Mouse (Mus musculus): ENCODE data around the gene Gnb3. TPM values are rescaled to one million over a fixed set of nuclear protein-coding genes. Genes with fewer than 3 reads are reported as not detected.
A peak's percentile ranks its signal among the peaks of the same experiment; 100 is the strongest.
"Not testable (repeated sequence)": the region's sequence is repeated elsewhere in the genome, so short reads cannot be mapped to it uniquely, and the experiment has no call there.

Gene Gnb3
- total and polyA plus RNA-seq, 2 experiments from 2014 or later, result 0.68 to 2.2 TPM

- Histone ChIP-seq H3K36me3 (ENCODE audit: insufficient read depth, low read length) (peaks cover 22% of the 10 kb centered on the region), H3K27me3 (ENCODE audit: insufficient read depth, low read length) (no peaks in the 10 kb centered on the region), H3K4me3 (ENCODE audit: low read length) (peak overlapping the region; percentile 64), H3K4me1 (ENCODE audit: insufficient read depth, low read length) (peaks cover 21% of the 10 kb centered on the region), H3K4me2 (ENCODE audit: low read depth, low read length) (peak overlapping the region; percentile 89), H3K9me3 (ENCODE audit: low read length) (no peaks in the 10 kb centered on the region), H3K27ac (peak overlapping the region; percentile 88), H3K9ac (replicated peaks; ENCODE audit: low read length) (peak overlapping the region; percentile 76)
- under 1% methylated on average over 18 of the region's 18 CpGs for WGBS
- DNase-seq (ENCODE audit: low spot score) (peak; percentile 87), ATAC-seq (peak; percentile 71)
- TF ChIP-seq CTCF (IDR thresholded peaks at IDR 0.05; ENCODE audit: low read depth), result no peak
These were observed 26.6 kb downstream of the Gnb3 start for GRCm38 (mm10) chr6:124813496-124813895.

DNA sequence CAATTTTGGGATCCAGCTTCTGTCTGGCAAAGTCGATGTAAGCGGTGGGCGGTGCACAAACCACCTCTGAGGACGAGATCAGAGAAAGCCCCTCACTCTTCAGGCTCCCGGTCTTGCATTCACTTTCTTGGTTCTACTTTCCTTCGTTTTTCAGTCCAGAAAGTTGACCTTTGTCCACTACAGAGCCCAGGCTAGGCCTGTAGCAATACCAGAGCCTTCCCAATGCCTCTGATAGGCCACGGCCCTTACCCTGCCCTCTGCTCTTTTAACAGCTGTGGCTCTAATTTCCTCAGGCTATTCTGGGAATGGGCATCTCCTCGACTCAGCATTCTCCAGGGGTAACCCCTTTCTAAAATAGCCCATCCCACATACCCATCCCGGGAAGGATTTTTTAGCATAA, 27.2 kb downstream of the Gnb3 start:
- peaks cover 21% of the 10 kb centered on the region for H3K4me1 ChIP-seq (ENCODE audit: insufficient read depth, low read length)
- H3K27ac ChIP-seq, result peak overlapping the region; percentile 88; the same call in 1 of the 2 replicates
- TF ChIP-seq CTCF (IDR thresholded peaks at IDR 0.05; ENCODE audit: low read depth), result no peak
- WGBS, result 13% methylated on average over 9 of the region's 9 CpGs
- H3K4me2 ChIP-seq (ENCODE audit: low read depth, low read length), result peak overlapping the region; percentile 89
- H3K36me3 ChIP-seq (ENCODE audit: insufficient read depth, low read length), result peaks cover 15% of the 10 kb centered on the region; the same call in 1 of the 2 replicates
- H3K9ac ChIP-seq (replicated peaks; ENCODE audit: low read length), result peak overlapping the region; percentile 76
- ATAC-seq, result no peak
- no peaks in the 10 kb centered on the region for H3K9me3 ChIP-seq (ENCODE audit: low read length)
- H3K27me3 ChIP-seq (ENCODE audit: insufficient read depth, low read length), result no peaks in the 10 kb centered on the region
- no peak for DNase-seq (ENCODE audit: low spot score)
- H3K4me3 ChIP-seq (ENCODE audit: low read length), result peak overlapping the region; percentile 64

GRCm38 (mm10) chr6:124811701-124812560, 28.1 kb downstream of the Gnb3 start:
- Histone ChIP-seq H3K27me3 (ENCODE audit: insufficient read depth, low read length) (no peaks in the 10 kb centered on the region), H3K27ac (no peak overlapping the region), H3K4me3 (ENCODE audit: low read length) (no peak overlapping the region; the same call in 1 of the 2 replicates), H3K9me3 (ENCODE audit: low read length) (no peaks in the 10 kb centered on the region), H3K9ac (replicated peaks; ENCODE audit: low read length) (peak overlapping the region; percentile 76; the same call in 1 of the 2 replicates), H3K4me2 (ENCODE audit: low read depth, low read length) (peak overlapping the region; percentile 89), H3K4me1 (ENCODE audit: insufficient read depth, low read length) (peaks cover 21% of the 10 kb centered on the region), H3K36me3 (ENCODE audit: insufficient read depth, low read length) (peaks cover 6% of the 10 kb centered on the region; the same call in 1 of the 2 replicates)
- no peak for ATAC-seq
- no peak for TF ChIP-seq CTCF (IDR thresholded peaks at IDR 0.05; ENCODE audit: low read depth)
- no peak for DNase-seq (ENCODE audit: low spot score)
- 78% methylated on average over 24 of the region's 24 CpGs for WGBS

DNA sequence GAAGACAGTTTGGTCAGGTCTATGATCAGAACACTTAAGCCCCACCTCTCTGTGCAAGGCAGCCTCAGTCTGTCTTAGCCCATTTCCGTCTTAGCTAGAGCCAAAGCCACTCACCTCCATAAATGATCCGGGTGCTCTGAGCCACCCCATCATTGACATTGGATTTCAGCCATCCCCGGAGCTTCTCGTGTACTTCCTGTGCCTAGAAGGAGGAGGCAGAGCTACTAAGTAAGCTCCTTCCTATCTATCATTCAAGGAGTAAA, 28.7 kb downstream of the Gnb3 start:
- 72% methylated on average over 4 of the region's 4 CpGs for WGBS
- Histone ChIP-seq H3K9ac (replicated peaks; ENCODE audit: low read length) (no peak overlapping the region), H3K27ac (no peak overlapping the region), H3K4me3 (ENCODE audit: low read length) (no peak overlapping the region), H3K27me3 (ENCODE audit: insufficient read depth, low read length) (no peaks in the 10 kb centered on the region), H3K9me3 (ENCODE audit: low read length) (no peaks in the 10 kb centered on the region), H3K36me3 (ENCODE audit: insufficient read depth, low read length) (peaks cover under 1% of the 10 kb centered on the region; the same call in 1 of the 2 replicates), H3K4me1 (ENCODE audit: insufficient read depth, low read length) (peaks cover 23% of the 10 kb centered on the region), H3K4me2 (ENCODE audit: low read depth, low read length) (no peak overlapping the region)
- ATAC-seq, result no peak
- DNase-seq (ENCODE audit: low spot score), result no peak
- TF ChIP-seq CTCF (IDR thresholded peaks at IDR 0.05; ENCODE audit: low read depth), result no peak

GRCm38 (mm10) chr6:124810566-124811402, 29.3 kb downstream of the Gnb3 start:
- H3K4me3 ChIP-seq (ENCODE audit: low read length); ATAC-seq; H3K9me3 ChIP-seq (ENCODE audit: low read length); DNase-seq (ENCODE audit: low spot score); H3K4me2 ChIP-seq (ENCODE audit: low read depth, low read length); H3K27me3 ChIP-seq (ENCODE audit: insufficient read depth, low read length); H3K9ac ChIP-seq (replicated peaks; ENCODE audit: low read length); H3K36me3 ChIP-seq (ENCODE audit: insufficient read depth, low read length); H3K27ac ChIP-seq: not testable (repeated sequence)
- H3K4me1 ChIP-seq (ENCODE audit: insufficient read depth, low read length), result peaks cover 26% of the 10 kb centered on the region
- 79% methylated on average over 10 of the region's 11 CpGs for WGBS

- peak overlapping the region; percentile 97 for H3K4me2 ChIP-seq (ENCODE audit: low read depth, low read length)
- no peak for TF ChIP-seq CTCF (IDR thresholded peaks at IDR 0.05; ENCODE audit: low read depth)
- no peaks in the 10 kb centered on the region for H3K36me3 ChIP-seq (ENCODE audit: insufficient read depth, low read length)
- H3K27me3 ChIP-seq (ENCODE audit: insufficient read depth, low read length), result no peaks in the 10 kb centered on the region
- H3K4me3 ChIP-seq (ENCODE audit: low read length), result peak overlapping the region; percentile 51
- peak overlapping the region; percentile 54 for H3K9ac ChIP-seq (replicated peaks; ENCODE audit: low read length)
- DNase-seq (ENCODE audit: low spot score), result no peak
- H3K27ac ChIP-seq, result peak overlapping the region; percentile 78; the same call in 1 of the 2 replicates
- ATAC-seq, result no peak
- 46% methylated on average over 14 of the region's 14 CpGs for WGBS
- H3K9me3 ChIP-seq (ENCODE audit: low read length), result no peaks in the 10 kb centered on the region
- H3K4me1 ChIP-seq (ENCODE audit: insufficient read depth, low read length), result peaks cover 26% of the 10 kb centered on the region
These were observed 30.1 kb downstream of the Gnb3 start for GRCm38 (mm10) chr6:124809775-124810538.

All from hindbrain, postnatal 0 days (tissue).